Mouse (Mus musculus) C2C12 (cell line): ENCODE results near the gene Usp46. TPM values are rescaled to one million over a fixed set of nuclear protein-coding genes. Genes with fewer than 3 reads are reported as not detected.

Source experiments
- H3K27me3 ChIP-seq: one replicate; pipeline ENCODE4 v1.6.1; 2011; ENCODE audit not compliant: control insufficient read depth, insufficient read depth, insufficient read length
- H3K36me3 ChIP-seq: one replicate; pipeline ENCODE4 v1.6.1; 2011; ENCODE audit not compliant: control insufficient read depth, insufficient read depth
- H3K4me3 ChIP-seq: one replicate; pipeline ENCODE4 v1.5.1; 2011; ENCODE audit warnings: mild to moderate bottlenecking, control low read depth; ENCODE audit not compliant: poor library complexity, insufficient read depth, severe bottlenecking
- H3K79me2 ChIP-seq: one replicate; pipeline ENCODE4 v1.6.1; 2011; ENCODE audit not compliant: control insufficient read depth, insufficient read depth
- H3K79me3 ChIP-seq: one replicate; pipeline ENCODE4 v1.6.1; 2011; ENCODE audit warnings: low read depth, control low read depth
- H3ac ChIP-seq: one replicate; pipeline ENCODE3; 2011; ENCODE audit warnings: low read depth; ENCODE audit not compliant: control insufficient read depth, insufficient read length
- CEBPB ChIP-seq: IDR thresholded peaks from one replicate; pipeline ENCODE4 v1.6.1; 2011; ENCODE audit warnings: low read depth, mild to moderate bottlenecking, control low read depth, moderate library complexity
- CTCF ChIP-seq: IDR thresholded peaks from one replicate; pipeline ENCODE4 v1.5.1; 2011; ENCODE audit not compliant: control insufficient read depth, insufficient read depth, insufficient read length
- FOSL1 ChIP-seq: IDR thresholded peaks from one replicate; pipeline ENCODE4 v1.8.0; 2011; ENCODE audit warnings: mild to moderate bottlenecking, low read length; ENCODE audit not compliant: poor library complexity, insufficient read depth, severe bottlenecking
- MAX ChIP-seq: IDR thresholded peaks from one replicate; pipeline ENCODE4 v1.6.1; 2011; ENCODE audit warnings: mild to moderate bottlenecking, control low read depth
- MYOD1 ChIP-seq: IDR thresholded peaks from one replicate; pipeline ENCODE4 v1.6.1; 2011; ENCODE audit warnings: low read depth; ENCODE audit not compliant: control insufficient read depth, insufficient read length
- MYOG ChIP-seq: IDR thresholded peaks from one replicate; pipeline ENCODE4 v1.6.1; 2011; ENCODE audit not compliant: control insufficient read depth, insufficient read length; ENCODE audit errors: extremely low read depth
- USF1 ChIP-seq: IDR thresholded peaks from one replicate; pipeline ENCODE4 v1.6.1; 2011; ENCODE audit warnings: low read depth, mild to moderate bottlenecking, control low read depth, moderate library complexity
- polyA plus RNA-seq: library from polyadenylated mRNA; unstranded; fragments of >200 nt; fragmentation: generic; extraction: Trizol; gene quantifications from one replicate; pipeline ENCODE4 v1.2.1, GENCODE M21; 2012; ENCODE audit warnings: missing spikeins

Usp46 gene
- polyA plus RNA-seq, 1 experiment, result 6.7 TPM

DNA sequence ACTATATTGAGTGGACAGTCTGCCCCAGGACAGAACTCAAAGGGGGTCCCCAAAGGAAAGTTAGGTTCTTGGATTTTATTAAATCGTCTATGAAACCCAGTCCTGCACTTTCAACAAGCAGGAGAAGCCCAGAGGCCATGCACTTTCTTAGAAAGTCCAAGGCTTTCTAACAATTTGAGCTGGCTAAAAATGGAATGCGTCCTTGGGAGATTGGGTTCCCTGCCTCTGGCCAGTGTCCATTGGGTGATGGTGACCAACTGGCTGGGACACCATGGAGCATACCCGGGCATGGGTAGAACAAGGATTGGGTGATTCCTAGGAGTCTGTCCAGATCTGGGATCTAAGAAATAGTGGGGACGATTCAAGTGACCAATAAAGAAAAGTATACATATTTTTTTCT lies 47.7 kb downstream of the Usp46 start:
- H3K79me3 ChIP-seq, result no peaks in the 10 kb centered on the region
- no peaks in the 10 kb centered on the region for H3K27me3 ChIP-seq
- peaks cover 3% of the 10 kb centered on the region for H3K36me3 ChIP-seq
- no peak overlapping the region for H3K4me3 ChIP-seq
- TF ChIP-seq CTCF (no peak), FOSL1 (no peak), USF1 (no peak), MAX (no peak), CEBPB (no peak), MYOG (no peak), MYOD1 (no peak)
- no peak overlapping the region for H3ac ChIP-seq
- no peaks in the 10 kb centered on the region for H3K79me2 ChIP-seq

- H3K79me2 ChIP-seq, result no peaks in the 10 kb centered on the region
- H3K36me3 ChIP-seq, result peaks cover 3% of the 10 kb centered on the region
- no peak overlapping the region for H3ac ChIP-seq
- TF ChIP-seq CTCF (no peak), CEBPB (no peak), MAX (no peak), MYOD1 (no peak), MYOG (no peak), USF1 (no peak), FOSL1 (no peak)
- H3K27me3 ChIP-seq, result no peaks in the 10 kb centered on the region
- H3K4me3 ChIP-seq, result no peak overlapping the region
- H3K79me3 ChIP-seq, result no peaks in the 10 kb centered on the region
Measured at GRCm38 (mm10) chr5:74018870-74019565, 49.2 kb downstream of the Usp46 start.

- Histone ChIP-seq H3ac (no peak overlapping the region), H3K27me3 (no peaks in the 10 kb centered on the region), H3K4me3 (no peak overlapping the region), H3K36me3 (peaks cover 3% of the 10 kb centered on the region), H3K79me2 (no peaks in the 10 kb centered on the region), H3K79me3 (no peaks in the 10 kb centered on the region)
- TF ChIP-seq USF1 (no peak), MAX (no peak), MYOD1 (no peak), CEBPB (no peak), CTCF (no peak), MYOG (no peak), FOSL1 (no peak)
Measured at GRCm38 (mm10) chr5:74017488-74017887, 50.7 kb downstream of the Usp46 start.

- Histone ChIP-seq H3K27me3 (no peaks in the 10 kb centered on the region), H3K79me3 (no peaks in the 10 kb centered on the region), H3K79me2 (no peaks in the 10 kb centered on the region), H3K36me3 (no peaks in the 10 kb centered on the region), H3K4me3 (no peak overlapping the region), H3ac (no peak overlapping the region)
- TF ChIP-seq USF1 (no peak), CEBPB (no peak), MAX (no peak)
Measured at GRCm38 (mm10) chr5:74011629-74012028, 56.6 kb downstream of the Usp46 start.

DNA sequence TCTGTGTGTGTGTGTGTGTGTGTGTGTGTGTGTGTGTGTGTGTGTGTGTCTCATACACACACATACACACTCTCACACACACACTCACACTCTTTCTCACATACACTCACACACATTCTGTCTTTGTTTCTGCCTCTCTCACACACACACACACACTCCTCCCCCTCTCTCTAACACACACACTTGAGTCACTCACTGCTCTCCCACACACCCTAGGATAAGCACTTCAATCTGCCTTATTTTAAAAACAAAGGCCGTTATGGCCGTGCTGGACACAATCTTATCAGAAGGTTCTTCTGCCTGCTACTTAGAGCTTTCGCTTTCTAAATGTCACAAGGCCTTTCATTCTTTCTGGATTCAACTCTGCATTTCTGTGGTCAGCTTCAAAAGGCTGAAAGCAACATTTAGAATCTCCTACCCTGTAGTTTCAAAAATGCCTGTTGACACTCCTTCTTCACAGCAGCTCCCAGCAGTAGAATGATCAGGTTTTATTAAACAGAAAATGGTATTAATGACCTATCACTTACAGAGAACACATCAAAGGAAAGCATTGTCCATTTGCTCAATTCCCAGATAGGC lies 60.6 kb downstream of the Usp46 start:
- Histone ChIP-seq H3K79me2 (no peaks in the 10 kb centered on the region), H3K79me3 (no peaks in the 10 kb centered on the region), H3K4me3 (no peak overlapping the region), H3K27me3 (no peaks in the 10 kb centered on the region), H3ac (no peak overlapping the region), H3K36me3 (peaks cover 9% of the 10 kb centered on the region)
- TF ChIP-seq CTCF (no peak), USF1 (no peak), MAX (no peak), MYOG (no peak), MYOD1 (no peak), CEBPB (no peak), FOSL1 (no peak)

- TF ChIP-seq USF1 (no peak), MYOG (no peak), MYOD1 (no peak), FOSL1 (no peak), CTCF (no peak), CEBPB (no peak), MAX (no peak)
- Histone ChIP-seq H3K79me2 (no peaks in the 10 kb centered on the region), H3K36me3 (peaks cover 11% of the 10 kb centered on the region), H3ac (no peak overlapping the region), H3K27me3 (no peaks in the 10 kb centered on the region), H3K79me3 (no peaks in the 10 kb centered on the region), H3K4me3 (no peak overlapping the region)
Measured at GRCm38 (mm10) chr5:74005936-74006335, 62.3 kb downstream of the Usp46 start.
